Mouse (Mus musculus) E14TG2a.4 (cell line): Measurements from ENCODE around the gene Gm20458.

Source experiments
- CTCF ChIP-seq: conservative IDR thresholded peaks from 2 replicates; pipeline ENCODE4 v1.5.1; 2014; ENCODE audit warnings: low read length
- POU5F1 ChIP-seq: IDR thresholded peaks from 2 replicates; pipeline ENCODE4 v1.6.1; 2014; ENCODE audit warnings: low read length, borderline replicate concordance

- no peak for TF ChIP-seq CTCF
- no peak for TF ChIP-seq POU5F1
These were observed 28.9 kb upstream of the Gm20458 start for GRCm38 (mm10) chr2:164431676-164432465.
